Comparison of ENCODE assay signal across 25 mouse cellular contexts in the genomic region with DNA sequence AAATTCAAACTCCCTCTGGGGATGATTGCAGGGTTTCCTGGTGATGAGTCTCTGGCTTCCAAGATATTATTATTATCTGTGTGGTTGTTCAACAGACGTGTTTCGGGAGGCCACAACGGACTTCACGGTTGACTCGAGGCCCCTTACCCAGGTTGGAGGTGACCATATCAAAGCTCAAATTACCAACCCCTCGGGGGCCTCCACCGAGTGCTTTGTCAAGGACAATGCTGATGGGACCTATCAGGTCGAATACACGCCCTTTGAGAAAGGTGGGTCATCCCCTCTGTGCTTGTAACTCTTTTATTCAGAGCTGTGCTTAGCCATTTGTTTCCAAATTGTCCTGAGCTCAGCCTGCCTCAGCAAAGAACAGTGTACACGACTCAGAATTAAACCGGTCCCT. TPM values are rescaled to one million over a fixed set of nuclear protein-coding genes. Genes with fewer than 3 reads are reported as not detected.
"Had no signal": no experiment of that assay in that cellular context is flagged by ENCODE, and none has a peak within 500 bp of the region (broad histone marks: within the 10 kb centered on the region; RNA-seq: fewer than 3 reads in every experiment).

No protein-coding gene starts in this region.

- DNase-seq: kidney, adult 8-10 months; kidney, postnatal 10 days; kidney, postnatal 36 days; layer of hippocampus, postnatal 36 days; lung, adult 18-20 months; lung, postnatal 10 days; lung, postnatal 36 days; right cerebral cortex, adult 18-20 months; right cerebral cortex, postnatal 14 days; right cerebral cortex, postnatal 4 days; spleen, adult 18-20 months; thymus, postnatal 36 days had no signal

- H3K27me3 ChIP-seq: kidney, embryonic 15.5 days; lung, embryonic 15.5 days; megakaryocyte, embryonic 14.5 days; midbrain, embryonic 12.5 days; midbrain, embryonic 15.5 days; neural tube, embryonic 12.5 days; neural tube, embryonic 15.5 days; stomach, embryonic 15.5 days had no signal

- H3K9me3 ChIP-seq: kidney, embryonic 15.5 days; lung, embryonic 15.5 days; megakaryocyte, embryonic 14.5 days; midbrain, embryonic 12.5 days; midbrain, embryonic 15.5 days; neural tube, embryonic 12.5 days; neural tube, embryonic 15.5 days; stomach, embryonic 15.5 days had no signal

- H3K4me1 ChIP-seq: lung, embryonic 15.5 days; midbrain, embryonic 12.5 days; midbrain, embryonic 15.5 days; stomach, embryonic 15.5 days had no signal

- H3K4me3 ChIP-seq: kidney, embryonic 15.5 days; left cerebral cortex, adult 2 months; lung, embryonic 15.5 days; megakaryocyte, embryonic 14.5 days; midbrain, embryonic 12.5 days; midbrain, embryonic 15.5 days; neural tube, embryonic 12.5 days; neural tube, embryonic 15.5 days; stomach, embryonic 15.5 days had no signal

- H3K4me2 ChIP-seq: kidney, embryonic 15.5 days; lung, embryonic 15.5 days; midbrain, embryonic 12.5 days; midbrain, embryonic 15.5 days; neural tube, embryonic 12.5 days; neural tube, embryonic 15.5 days; stomach, embryonic 15.5 days had no signal

- ATAC-seq: midbrain, embryonic 15.5 days had no signal

- H3K27ac ChIP-seq: kidney, embryonic 15.5 days; left cerebral cortex, adult 2 months; liver, embryonic 14.5 days; lung, embryonic 15.5 days; midbrain, embryonic 12.5 days; midbrain, embryonic 15.5 days; neural tube, embryonic 12.5 days; neural tube, embryonic 15.5 days; stomach, embryonic 15.5 days had no signal

- H3K9ac ChIP-seq: kidney, embryonic 15.5 days; liver, embryonic 14.5 days; lung, embryonic 15.5 days; midbrain, embryonic 12.5 days; midbrain, embryonic 15.5 days; neural tube, embryonic 12.5 days; neural tube, embryonic 15.5 days; stomach, embryonic 15.5 days had no signal

RNA-seq across cellular contexts. Expression of gene Gm45521, which starts 50.0 kb away (rescaled TPM):
- total RNA-seq: layer of hippocampus, postnatal 36 days; left cerebral cortex, adult 2 months; left cerebral cortex, postnatal 36 days had no signal
- polyA plus RNA-seq: kidney, embryonic 15.5 days; limb, embryonic 14.5 days; liver, embryonic 14.5 days; lung, embryonic 15.5 days; midbrain, embryonic 12.5 days; neural tube, embryonic 12.5 days; neural tube, embryonic 15.5 days; stomach, embryonic 15.5 days; urinary bladder, adult 2 months had no signal
